Mouse (Mus musculus) liver, postnatal 0 days (tissue): ENCODE results near the gene Taf4.

Source experiments
- CTCF ChIP-seq: sonication (generic); IDR thresholded peaks from 2 replicates; pipeline ENCODE4 v1.5.1; 2016; ENCODE audit warnings: antibody characterized with exemption, low read depth
- EP300 ChIP-seq: IDR thresholded peaks from 2 replicates; pipeline ENCODE4 v1.6.1; 2016; ENCODE audit warnings: antibody characterized with exemption, low read depth, mild to moderate bottlenecking

DNA sequence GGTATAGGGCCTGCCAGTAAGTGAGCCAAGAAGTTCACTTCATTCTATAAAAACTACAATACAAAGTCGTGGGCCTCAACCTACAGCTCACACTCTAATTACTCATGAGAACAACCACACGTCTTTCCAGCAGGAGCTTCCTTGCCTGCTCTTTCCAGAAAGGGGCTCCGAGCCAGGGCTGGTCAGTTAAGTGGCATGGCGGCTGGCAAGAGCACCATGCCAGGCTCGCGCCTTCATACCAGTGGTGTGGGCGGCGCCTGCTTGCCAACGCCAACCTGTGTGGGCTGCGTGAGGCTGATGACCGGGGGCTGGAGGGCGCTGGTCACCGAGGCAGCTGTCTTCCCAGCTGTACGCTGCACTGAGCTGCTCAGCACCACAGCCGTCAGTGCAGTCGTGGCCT is 44.7 kb downstream of the Taf4 start:
- TF ChIP-seq CTCF (no peak), EP300 (no peak)
